Mouse (Mus musculus): ENCODE measurements around the gene 4921504E06Rik.

The 4921504E06Rik gene

DNA sequence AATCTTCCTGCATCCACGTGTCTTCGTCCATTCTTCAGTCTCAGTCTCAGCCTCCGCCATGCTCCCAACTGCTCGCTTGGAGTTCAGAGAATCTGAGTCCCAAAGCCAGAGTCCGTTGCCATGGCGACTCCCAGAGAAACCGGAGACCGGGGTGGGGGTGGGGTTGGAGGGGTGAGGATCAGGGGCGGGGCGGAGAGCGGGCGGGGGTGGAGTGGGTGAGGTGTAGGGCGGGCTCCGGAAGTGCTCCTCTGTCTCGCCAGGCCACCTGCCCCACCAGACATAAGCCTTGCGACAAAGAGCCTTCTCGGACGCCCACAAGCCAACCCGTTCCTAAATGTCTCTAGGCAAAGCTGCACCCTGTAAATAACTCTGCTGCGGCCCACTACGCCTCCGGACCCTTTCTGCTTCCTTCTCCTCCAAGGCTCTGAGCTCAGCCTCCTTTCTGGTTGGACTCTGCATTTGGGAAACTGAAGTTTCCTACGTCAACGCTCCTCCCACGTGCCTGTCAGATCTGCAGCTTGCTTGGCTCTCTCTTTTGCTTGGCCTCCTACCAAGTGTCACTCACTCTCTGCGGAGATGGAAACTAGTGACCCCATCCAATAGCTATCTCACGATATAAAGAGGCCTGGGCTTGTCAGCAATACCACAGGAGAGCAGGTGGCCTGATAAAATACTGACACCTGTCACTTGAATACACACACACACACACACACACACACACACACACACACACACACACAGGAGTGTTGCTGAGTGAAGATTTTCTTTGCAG, at the start of gene 4921504E06Rik:
Gene 4921504E06Rik, minus strand, starts transcription at position 94 of the 772 bp plus-strand sequence.
- DNase-seq (ENCODE audit: low read depth, low spot score), result peak; percentile 48

DNA sequence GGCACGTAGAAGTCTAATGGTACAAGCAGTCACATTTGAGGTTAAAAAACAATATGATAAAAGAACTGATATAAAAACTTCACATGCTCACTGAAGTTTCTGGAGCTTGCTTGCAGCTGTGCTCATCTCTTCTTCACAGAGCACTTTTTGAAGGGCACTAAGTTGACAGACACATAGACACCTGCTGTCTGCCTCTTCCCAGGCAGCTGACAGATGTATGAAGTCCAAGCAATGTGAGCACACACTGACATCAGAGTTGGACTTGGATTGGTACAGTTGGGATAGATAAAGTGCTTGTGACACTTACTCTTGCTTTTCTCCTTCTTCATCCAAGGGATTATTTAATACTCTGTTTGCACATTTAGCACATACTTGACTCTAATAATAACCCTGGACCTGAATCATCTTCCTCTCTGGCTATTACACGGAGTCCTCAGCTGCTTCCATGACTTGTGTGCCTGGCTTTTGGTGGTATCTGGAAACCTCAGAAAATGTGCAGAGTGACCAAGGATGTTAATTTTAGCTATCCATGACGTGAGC, 47.7 kb upstream of the 4921504E06Rik start:
- no peak for DNase-seq (ENCODE audit: low read depth, low spot score)

DNA sequence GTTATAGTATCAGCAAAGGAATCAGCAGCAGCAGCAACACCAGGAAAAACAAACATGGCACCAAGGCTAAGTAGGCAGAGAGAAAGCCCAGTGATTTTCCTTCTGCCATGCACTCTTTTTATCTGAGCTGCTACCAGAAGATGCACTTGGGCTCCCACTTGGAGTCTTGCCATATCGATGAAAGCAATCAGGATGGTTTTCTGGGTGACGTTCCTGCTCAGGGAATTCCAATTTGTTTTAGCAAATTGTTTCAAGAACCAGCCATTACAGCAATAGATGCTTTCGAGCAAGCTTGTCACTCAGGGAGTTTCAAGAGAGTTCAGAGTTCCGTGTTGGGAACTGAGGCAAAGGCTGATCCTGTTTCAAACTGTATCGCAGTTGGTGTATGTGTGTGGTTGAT, 47.1 kb upstream of the 4921504E06Rik start:
- no peak for DNase-seq (ENCODE audit: low read depth, low spot score)

DNA sequence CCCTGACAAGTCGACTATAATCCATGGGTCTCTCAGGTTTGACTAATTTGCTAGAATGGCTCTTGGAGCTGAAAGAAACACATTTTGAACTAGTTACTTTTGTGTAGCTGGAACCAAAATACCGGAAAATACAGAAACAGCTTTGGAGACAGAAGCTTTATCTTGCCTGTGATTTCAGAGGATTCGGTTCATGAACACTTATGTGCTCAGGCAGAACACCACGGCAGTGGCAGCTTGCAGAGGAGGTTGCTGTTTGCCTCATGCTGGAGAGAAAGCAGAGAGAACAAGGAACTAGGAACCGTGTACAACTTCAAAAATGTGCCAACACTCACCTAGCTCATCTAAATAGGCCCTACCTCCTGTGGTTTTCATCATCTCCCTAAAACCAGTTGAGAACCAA, 46.1 kb upstream of the 4921504E06Rik start:
- no peak for DNase-seq (ENCODE audit: low read depth, low spot score)

DNA sequence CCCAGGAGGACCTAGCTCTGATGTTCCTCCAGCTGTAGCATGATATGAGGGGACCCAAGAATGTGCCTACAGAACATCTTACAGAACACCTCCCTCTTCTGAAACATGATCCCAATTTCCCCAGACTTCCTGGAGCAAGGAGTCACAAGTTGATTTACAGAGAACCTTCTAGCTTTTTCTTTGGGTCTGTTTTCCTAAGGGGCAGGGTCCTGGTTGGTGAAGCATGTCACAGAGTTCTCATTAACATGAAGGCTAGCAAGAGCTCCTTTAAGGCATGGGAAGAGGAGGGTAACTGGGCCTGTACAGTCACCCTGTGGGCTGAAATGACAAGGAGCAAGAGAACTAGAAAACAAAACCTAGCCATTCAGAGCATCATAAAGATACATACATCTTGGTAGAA, 43.3 kb upstream of the 4921504E06Rik start:
- DNase-seq (ENCODE audit: low read depth, low spot score), result no peak

DNA sequence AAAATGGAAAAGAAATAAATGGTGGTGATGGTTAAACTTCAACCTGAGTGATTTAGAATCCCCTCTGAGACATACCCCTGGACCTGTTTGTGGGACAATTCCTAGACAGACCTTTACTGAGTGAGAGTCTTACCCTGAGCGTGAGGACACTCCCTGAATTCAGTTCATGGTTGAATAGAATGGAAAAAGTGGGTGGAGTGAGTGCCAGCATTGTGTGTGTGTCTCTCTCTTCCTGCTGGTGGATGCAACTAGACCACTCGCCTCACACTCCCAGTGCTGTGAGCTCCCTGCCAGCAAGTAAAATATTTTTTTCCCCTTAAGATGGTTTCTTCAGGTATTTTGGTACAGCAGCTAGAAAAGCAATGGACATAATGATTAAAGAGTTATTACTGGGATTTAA, 42.7 kb upstream of the 4921504E06Rik start:
- DNase-seq (ENCODE audit: low read depth, low spot score), result no peak

DNA sequence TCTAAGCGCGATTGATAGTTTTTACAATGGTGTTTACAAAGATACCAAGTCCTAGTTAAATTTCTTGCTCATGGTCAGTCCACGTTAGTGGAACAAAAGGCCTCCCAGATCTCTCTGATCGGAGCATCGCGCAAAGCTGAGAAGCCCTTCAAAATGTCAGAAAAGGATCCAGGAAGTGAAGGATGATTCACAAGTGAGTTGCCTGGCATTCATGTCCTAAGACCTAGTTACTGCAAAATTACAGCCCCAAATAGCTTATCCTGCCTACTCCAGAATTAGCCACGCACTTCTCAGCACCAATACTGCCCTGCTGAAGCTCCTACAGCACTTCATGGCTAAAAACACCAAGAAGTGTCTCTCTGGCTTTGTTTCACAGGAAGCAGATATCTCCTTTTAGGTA, 41.1 kb upstream of the 4921504E06Rik start:
- DNase-seq (ENCODE audit: low read depth, low spot score), result no peak

DNA sequence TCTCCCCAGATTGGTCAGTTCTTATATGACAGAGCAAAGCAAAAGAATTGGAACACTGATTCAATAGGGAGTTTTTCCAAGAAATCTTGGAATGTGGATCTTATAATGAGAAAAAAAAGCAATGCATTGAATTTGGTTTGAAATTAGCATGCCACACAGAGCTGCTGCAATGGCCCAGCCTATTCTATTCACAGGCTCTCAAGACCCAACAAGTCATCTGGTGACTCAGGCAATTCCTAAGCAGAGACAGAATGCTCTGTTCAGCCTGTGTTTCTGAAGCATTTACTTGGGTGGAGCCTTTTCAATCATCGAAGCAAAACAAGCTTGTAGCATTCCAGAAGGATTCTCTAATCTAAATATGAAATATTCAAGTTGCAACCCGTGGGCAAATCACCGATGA, 26.1 kb upstream of the 4921504E06Rik start:
- DNase-seq (ENCODE audit: low read depth, low spot score), result no peak

DNA sequence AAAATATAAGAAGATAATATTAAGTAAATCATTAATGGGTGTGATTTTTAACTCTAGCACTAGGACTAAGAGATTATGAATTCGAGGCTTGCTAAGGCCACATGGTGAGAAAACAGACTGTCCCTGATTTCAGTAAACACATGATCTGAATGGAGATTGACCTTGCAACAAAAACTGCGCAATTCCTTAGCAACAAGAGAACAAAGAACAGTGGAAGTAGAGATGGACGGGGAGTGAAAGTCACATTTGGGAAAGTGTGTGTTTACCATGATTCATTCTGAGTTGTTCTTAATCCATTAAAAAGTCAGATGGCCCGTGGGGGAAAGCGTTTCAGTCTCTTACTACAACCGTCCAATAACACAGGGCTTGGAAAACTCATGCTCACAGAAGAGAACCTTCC, 25.5 kb upstream of the 4921504E06Rik start:
- no peak for DNase-seq (ENCODE audit: low read depth, low spot score)

DNA sequence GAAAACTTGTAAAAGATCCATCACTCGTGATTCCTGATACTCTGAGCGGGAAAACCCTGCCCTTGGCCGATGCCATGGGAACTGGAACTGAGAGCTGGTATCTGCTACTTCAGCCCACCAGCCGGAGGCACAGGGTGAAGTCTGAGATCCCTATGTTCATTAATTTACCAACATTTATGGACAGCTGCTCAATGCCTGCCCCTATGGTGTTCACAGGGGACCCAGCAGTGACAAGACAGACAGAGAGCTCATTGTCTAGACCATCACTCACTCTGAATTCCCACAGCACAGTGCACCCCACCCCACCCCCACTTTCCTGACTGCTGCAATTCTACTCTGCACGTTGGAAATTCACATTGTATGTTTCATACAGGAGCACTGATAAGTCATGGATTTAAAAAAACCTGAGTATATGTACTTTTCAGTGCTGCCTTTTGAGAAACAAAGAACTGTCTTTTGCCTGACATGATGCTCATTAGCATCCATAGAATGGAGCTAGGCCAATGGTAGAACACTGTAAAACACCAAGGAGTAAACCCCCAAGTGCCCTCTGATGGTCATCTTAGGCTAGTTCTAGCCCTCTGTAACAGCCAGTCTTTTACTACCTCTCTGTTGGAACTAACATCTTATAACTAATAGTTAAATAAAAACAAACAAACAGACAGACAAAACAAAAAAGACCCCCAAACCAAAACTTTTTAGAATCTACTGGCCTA, 8.6 kb upstream of the 4921504E06Rik start:
- DNase-seq (ENCODE audit: low read depth, low spot score), result no peak

DNA sequence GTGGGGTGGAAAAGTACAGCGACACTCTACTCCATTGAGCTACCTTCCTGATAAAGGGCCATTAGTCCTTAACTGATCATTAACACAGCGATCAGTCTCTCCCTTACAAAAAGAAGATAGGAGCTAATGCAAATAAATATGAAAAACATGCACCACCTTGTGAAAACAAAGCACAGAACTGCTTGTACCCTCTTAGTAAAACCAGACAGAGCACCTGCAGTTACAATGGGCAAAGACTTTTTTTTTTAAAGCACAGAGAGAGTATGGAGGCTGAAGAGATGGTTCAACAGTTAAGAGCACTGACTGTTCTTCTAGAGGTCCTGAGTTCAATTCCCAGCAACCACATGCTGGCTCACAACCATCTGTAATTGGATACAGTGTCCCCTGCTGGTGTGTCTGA, 6.9 kb upstream of the 4921504E06Rik start:
- DNase-seq (ENCODE audit: low read depth, low spot score), result no peak

DNA sequence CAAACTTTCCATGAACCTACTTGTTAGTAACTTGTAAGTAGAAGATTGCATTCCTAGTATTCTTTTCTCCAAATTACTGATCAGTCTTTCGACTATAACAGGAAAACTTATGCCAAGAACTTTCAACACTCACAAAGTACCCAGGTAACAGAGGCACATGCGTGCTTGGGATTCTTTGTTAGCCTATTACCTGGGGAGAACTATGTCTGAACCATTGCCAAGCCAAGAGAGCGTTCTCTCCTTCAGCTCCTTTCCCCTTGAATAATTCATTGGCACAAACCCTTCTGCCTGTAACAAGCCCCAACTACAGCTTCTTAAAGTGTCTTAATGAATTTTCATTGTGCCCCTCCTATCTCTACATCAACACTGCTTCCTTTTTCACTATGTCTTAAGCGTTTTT, 6.4 kb upstream of the 4921504E06Rik start:
- DNase-seq (ENCODE audit: low read depth, low spot score), result no peak

DNA sequence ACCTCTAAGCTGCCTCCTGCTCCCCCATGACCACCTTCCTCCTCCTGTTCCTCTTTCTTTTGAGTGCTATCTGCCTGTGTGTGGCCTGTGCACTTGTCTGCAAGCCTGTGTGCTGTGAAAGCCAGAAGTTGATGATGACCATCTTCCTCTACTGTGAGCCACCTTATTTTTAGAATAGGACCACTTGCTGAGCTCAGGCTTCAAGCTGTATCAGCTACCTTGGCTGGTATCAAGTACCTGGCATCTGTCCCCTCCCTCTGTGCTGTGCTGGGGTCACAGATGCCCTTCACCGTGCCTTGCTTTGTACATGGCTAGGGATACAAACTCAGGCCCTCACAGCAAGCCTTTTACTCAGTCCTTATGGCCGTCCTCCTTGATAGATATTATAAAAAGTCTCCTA, 2.3 kb downstream of the 4921504E06Rik start:
- no peak for DNase-seq (ENCODE audit: low read depth, low spot score)

DNA sequence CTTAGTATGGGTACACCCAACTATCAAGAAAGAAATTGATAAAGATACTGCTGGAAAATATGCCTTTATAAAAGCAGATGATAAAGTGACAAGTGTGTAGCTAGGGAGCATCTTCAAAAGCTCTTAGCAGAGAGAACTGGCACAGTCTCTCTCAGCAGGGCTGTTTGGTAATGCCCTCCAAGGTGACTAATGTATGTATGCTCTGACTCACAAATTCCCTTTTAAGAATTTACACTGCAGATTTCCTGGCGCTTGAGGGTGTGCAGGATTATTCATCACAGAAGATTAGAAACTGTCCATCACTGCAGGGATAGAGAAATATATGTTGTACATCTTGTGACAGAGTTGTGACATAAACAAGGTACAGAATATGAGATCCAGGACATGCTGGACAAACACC, 12.8 kb downstream of the 4921504E06Rik start:
- no peak for DNase-seq (ENCODE audit: low read depth, low spot score)

DNA sequence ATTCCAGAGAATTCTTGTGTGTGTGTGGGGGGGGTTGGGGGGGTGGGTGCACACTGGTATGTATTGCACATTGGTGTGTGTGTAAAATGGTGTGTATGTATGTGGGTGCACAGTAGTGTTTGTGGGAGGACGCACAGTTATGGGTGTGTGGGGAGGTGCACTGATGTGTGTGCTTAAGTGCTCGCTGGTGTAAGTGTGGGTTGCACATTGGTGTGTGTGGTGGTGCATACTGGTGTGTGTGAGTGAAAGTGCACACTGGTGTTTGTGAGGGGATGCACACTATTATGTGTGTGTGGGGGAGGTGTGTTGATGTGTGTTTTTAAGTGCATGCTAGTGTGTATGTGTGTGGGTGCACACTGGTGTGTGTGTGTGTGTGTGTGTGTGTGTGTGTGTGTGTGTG, 24.3 kb downstream of the 4921504E06Rik start:
- no peak for DNase-seq (ENCODE audit: low read depth, low spot score)

DNA sequence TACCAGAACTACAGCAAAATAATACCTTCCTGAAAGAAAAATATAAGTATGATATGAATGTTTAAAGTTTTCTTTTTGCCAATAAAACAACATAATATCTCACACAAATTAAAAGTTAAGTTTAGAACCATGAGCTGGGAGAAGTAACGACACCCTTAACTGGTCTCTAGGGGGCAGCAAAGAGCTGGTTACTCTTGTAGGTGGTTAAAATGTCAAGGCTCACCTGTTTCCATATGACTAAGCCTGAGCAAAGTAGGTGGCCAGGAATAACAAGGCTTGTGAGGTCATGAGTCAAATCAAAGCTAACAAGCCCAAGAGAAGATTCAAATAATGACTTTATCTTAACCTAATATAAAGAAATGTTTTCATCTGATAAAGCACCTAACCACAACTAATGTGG, 24.9 kb downstream of the 4921504E06Rik start:
- DNase-seq (ENCODE audit: low read depth, low spot score), result peak; percentile 43

DNA sequence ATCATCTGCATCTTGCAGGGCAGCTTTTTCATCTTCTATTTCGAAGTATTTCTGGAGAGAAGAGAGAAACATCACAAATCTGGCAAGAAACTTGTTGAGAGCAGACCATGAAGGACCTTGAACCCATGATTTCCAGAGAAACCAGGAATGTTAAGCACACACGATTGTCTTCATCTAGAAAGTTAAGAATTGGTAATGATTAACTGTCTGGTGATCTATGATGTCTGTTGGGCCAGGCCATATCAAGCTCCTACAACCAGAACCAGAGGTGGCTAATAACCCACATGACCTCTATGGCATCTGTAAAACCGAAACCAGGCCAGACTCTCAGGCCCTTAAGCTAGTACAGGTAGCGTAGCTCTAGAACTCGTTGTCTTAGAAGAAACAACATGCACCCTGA, 29.6 kb downstream of the 4921504E06Rik start:
- DNase-seq (ENCODE audit: low read depth, low spot score), result no peak

DNA sequence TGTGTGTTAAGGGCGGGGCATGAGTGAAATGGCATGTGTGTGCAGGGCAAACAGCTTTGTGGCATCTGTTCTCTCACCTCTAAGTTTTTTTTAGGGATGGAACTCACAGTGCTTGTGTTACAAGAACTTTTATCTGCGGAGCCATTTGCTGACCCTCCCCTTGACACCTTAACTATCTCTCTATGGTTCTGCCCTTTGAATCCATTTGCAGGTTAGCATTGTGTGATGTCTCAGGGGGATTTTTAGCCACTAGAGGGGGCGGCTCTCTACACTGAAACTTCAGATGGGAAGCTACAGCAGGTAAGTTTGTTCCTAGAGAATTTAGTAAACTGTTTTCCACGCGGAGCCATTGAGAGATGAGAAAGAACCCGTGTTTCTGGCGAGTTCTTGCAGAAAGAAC, 32.1 kb downstream of the 4921504E06Rik start:
- DNase-seq (ENCODE audit: low read depth, low spot score), result no peak

DNA sequence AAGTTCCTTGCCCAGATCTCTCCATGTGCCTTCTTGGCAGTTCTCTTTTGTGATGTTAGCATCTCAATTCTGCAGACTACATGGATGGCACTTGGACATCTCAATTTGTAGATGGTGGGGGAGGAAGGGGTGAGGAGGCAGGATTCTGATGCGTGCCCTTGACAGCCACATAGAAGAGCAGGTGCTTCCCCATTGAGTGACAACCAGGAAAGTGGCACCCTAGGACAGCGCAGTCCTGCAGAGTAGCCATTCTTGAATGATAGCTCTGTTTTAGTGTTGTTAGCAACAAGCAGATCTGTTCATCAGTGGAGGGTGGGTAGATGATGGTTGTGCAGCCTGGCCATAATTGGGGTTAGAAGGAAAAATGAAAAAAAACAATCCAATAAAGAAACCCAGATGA, 33.1 kb downstream of the 4921504E06Rik start:
- DNase-seq (ENCODE audit: low read depth, low spot score), result no peak

DNA sequence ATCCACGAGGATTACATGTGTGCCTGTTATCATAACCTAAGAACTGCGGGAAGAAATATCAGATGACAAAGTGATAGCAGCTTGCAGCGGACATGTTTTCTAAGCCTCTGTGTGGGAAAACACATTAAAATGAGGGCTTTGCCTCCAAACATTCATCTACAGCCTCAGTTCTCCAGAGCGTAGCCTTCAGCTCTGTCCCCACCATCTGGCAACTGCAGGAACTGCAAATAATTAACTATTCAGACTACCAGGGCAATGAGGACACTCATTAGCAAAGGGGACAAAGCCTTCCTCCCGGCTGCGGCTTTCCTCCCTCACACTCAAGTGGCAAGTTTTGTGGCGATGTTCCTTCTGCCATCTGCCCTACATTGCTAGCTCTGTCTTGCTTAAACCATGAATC, 33.9 kb downstream of the 4921504E06Rik start:
- peak; percentile 53 for DNase-seq (ENCODE audit: low read depth, low spot score)

DNA sequence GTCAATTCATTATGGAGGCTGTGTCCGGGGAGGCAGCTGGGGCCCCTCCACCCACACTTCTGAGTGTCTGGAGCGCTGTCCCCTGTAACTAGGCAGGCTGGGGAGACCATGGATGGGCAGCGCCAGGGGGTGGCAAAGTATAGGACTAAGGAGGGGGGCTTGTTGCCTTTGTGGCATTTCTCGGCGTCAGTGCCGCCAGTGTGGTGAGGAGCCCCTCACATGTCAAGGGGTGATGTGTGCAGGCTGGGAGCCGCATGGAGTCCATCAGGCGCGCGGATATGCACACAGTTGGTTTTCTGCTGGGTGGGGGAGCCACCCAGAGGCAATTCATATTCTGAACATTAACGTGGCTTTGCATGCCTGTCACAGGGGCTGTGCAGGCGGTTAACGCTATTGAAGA, 35.8 kb downstream of the 4921504E06Rik start:
- no peak for DNase-seq (ENCODE audit: low read depth, low spot score)

DNA sequence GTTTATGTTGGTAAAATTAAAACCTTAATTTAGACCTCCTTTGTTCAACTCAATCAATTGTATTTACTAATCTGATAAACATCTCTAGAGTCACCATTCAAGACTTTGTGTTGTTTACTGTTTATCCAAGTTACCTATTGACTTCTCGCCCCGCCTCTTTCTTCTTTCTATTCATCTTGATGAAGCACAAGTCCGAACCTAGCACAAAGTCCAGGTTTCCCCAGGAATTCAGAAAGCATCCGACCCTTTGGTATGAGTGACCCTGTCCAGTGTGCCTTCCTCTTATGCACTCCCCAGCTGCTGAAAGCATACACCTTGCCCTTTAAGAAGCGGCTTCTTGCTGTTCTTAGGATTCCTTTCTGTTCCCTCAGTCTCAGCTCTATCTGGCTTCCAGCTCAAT, 41.3 kb downstream of the 4921504E06Rik start:
- no peak for DNase-seq (ENCODE audit: low read depth, low spot score)

DNA sequence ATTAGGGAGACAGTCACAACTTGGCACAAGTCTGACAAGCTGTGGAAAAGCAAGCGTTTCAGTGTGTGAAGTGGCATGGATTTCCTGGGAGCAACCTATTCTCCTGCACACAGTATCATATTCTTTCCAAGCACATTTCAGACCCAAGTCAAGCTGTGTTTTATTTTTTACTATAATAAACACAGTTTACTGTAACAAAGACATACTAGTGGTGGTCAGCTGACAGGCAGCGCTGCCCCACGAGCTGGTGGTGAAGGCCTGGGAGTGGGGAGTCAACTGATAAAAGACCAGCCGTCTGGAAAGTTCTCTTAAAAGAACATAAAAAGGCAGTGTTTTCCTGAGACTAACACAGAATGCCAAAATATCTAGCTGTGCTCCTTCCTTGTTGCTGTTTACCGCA, 42.7 kb downstream of the 4921504E06Rik start:
- no peak for DNase-seq (ENCODE audit: low read depth, low spot score)
